ENCODE assay signal across 11 mouse cellular contexts in genomic region chr6:146702126-146702881, GRCm38 (mm10). TPM values are rescaled to one million over a fixed set of nuclear protein-coding genes. Genes with fewer than 3 reads are reported as not detected.
A peak's percentile ranks its signal among the peaks of the same experiment; 100 is the strongest.
DNase-seq lines count a peak whose midpoint lies in the region; ATAC-seq and TF ChIP-seq lines count a peak whose summit lies in the region.
"Had no signal": no experiment of that assay in that cellular context is flagged by ENCODE, and none has a peak within 500 bp of the region (broad histone marks: within the 10 kb centered on the region; RNA-seq: fewer than 3 reads in every experiment).

No protein-coding gene starts in this region.

- peak; percentile 28; the same call in 1 of the 2 replicates for ATAC-seq in lung, postnatal 0 days
- no peak for ATAC-seq in midbrain, embryonic 13.5 days
- ATAC-seq in midbrain, embryonic 15.5 days (replicated peaks) = no peak
- ATAC-seq: forebrain, embryonic 15.5 days had no signal

- DNase-seq in lung, postnatal 0 days (ENCODE audit: low spot score) = peak; percentile 46
- DNase-seq in lung, postnatal 10 days = no peak
- DNase-seq in gastrocnemius, adult 2 months = peak; percentile 62
- DNase-seq in heart, postnatal 25 days (ENCODE audit: low spot score) = peak; percentile 49
- peak; percentile 51 for DNase-seq in skeletal muscle tissue, adult 2 months (ENCODE audit: low read depth, low spot score)
- no peak for DNase-seq in right cerebral cortex, postnatal 25 days
- DNase-seq: adrenal gland, postnatal 25 days; thymus, adult 2 months had no signal

- no peaks in the 10 kb centered on the region for H3K36me3 ChIP-seq in lung, postnatal 0 days (ENCODE audit: insufficient read depth, low read length)
- H3K36me3 ChIP-seq in midbrain, embryonic 13.5 days = no peaks in the 10 kb centered on the region
- no peaks in the 10 kb centered on the region for H3K36me3 ChIP-seq in midbrain, embryonic 15.5 days (replicated peaks)
- H3K36me3 ChIP-seq: forebrain, embryonic 15.5 days had no signal

- no peak overlapping the region for H3K4me3 ChIP-seq in lung, postnatal 0 days (ENCODE audit: low read depth, low read length)
- H3K4me3 ChIP-seq in gastrocnemius, adult 2 months = peak overlapping the region; percentile 39
- H3K4me3 ChIP-seq in midbrain, embryonic 13.5 days (replicated peaks) = no peak overlapping the region
- H3K4me3 ChIP-seq in midbrain, embryonic 15.5 days = no peak overlapping the region
- H3K4me3 ChIP-seq: forebrain, embryonic 15.5 days had no signal

- no peak overlapping the region for H3K4me2 ChIP-seq in lung, postnatal 0 days (replicated peaks; ENCODE audit: low read depth, low read length)
- H3K4me2 ChIP-seq in midbrain, embryonic 13.5 days (replicated peaks) = no peak overlapping the region
- no peak overlapping the region for H3K4me2 ChIP-seq in midbrain, embryonic 15.5 days
- H3K4me2 ChIP-seq: forebrain, embryonic 15.5 days had no signal

- H3K27ac ChIP-seq in lung, postnatal 0 days (ENCODE audit: low read length) = no peak overlapping the region
- peak overlapping the region; percentile 85 for H3K27ac ChIP-seq in gastrocnemius, adult 2 months
- no peak overlapping the region for H3K27ac ChIP-seq in midbrain, embryonic 13.5 days
- H3K27ac ChIP-seq in midbrain, embryonic 15.5 days = no peak overlapping the region
- H3K27ac ChIP-seq: forebrain, embryonic 15.5 days had no signal

- no peak for TF ChIP-seq CTCF in lung, postnatal 0 days (IDR thresholded peaks at IDR 0.05)
- no peak for TF ChIP-seq CTCF in gastrocnemius, adult 2 months (IDR thresholded peaks at IDR 0.05)

- WGBS in lung, postnatal 0 days = 34% methylated on average over 11 of the region's 11 CpGs
- WGBS in midbrain, embryonic 13.5 days = 79% methylated on average over 11 of the region's 11 CpGs
- 77% methylated on average over 11 of the region's 11 CpGs for WGBS in midbrain, embryonic 15.5 days

- H3K9me3 ChIP-seq in lung, postnatal 0 days (ENCODE audit: low read length) = no peaks in the 10 kb centered on the region
- no peaks in the 10 kb centered on the region for H3K9me3 ChIP-seq in midbrain, embryonic 13.5 days
- no peaks in the 10 kb centered on the region for H3K9me3 ChIP-seq in midbrain, embryonic 15.5 days
- H3K9me3 ChIP-seq: forebrain, embryonic 15.5 days had no signal

- intact Hi-C loops in gastrocnemius, adult 2 months (cut with DNase I) = no loop called here
- intact Hi-C loops in heart, postnatal 25 days (cut with DNase I) = no loop called here

- H3K4me1 ChIP-seq in lung, postnatal 0 days (ENCODE audit: insufficient read depth, low read depth, low read length) = no peaks in the 10 kb centered on the region
- no peaks in the 10 kb centered on the region for H3K4me1 ChIP-seq in midbrain, embryonic 13.5 days (replicated peaks)
- no peaks in the 10 kb centered on the region for H3K4me1 ChIP-seq in midbrain, embryonic 15.5 days
- H3K4me1 ChIP-seq: forebrain, embryonic 15.5 days had no signal

- H3K9ac ChIP-seq in lung, postnatal 0 days (replicated peaks; ENCODE audit: low read depth) = no peak overlapping the region
- no peak overlapping the region for H3K9ac ChIP-seq in midbrain, embryonic 13.5 days (replicated peaks)
- no peak overlapping the region for H3K9ac ChIP-seq in midbrain, embryonic 15.5 days
- H3K9ac ChIP-seq: forebrain, embryonic 15.5 days had no signal

- H3K27me3 ChIP-seq in lung, postnatal 0 days (replicated peaks; ENCODE audit: insufficient read depth, low read length) = no peaks in the 10 kb centered on the region
- H3K27me3 ChIP-seq in midbrain, embryonic 13.5 days = no peaks in the 10 kb centered on the region
- H3K27me3 ChIP-seq in midbrain, embryonic 15.5 days (replicated peaks) = no peaks in the 10 kb centered on the region
- H3K27me3 ChIP-seq: forebrain, embryonic 15.5 days had no signal

- no peak for TF ChIP-seq EP300 in lung, postnatal 0 days (IDR thresholded peaks at IDR 0.05)

RNA-seq across cellular contexts. Expression of gene Stk38l, which starts 22.5 kb away (rescaled TPM):
- 13.2 and 14.2 TPM in 2 replicates for polyA plus RNA-seq in lung, postnatal 0 days (2015; fragmentation: Nextera tagmentation; extraction: Ambion mirVana)
- total RNA-seq in gastrocnemius, adult 2 months (2021) = 10 to 100 TPM; 11.4 to 11.8 TPM
- 10 to 100 TPM; 12.6 to 14.6 TPM for total RNA-seq in heart, postnatal 25 days (2021)
- polyA plus RNA-seq in midbrain, embryonic 13.5 days (2015; fragmentation: Nextera tagmentation; extraction: Ambion mirVana) = 16.2 and 17.2 TPM in 2 replicates
- 15.4 and 16.3 TPM in 2 replicates for polyA plus RNA-seq in midbrain, embryonic 15.5 days (2015; fragmentation: Nextera tagmentation; extraction: Ambion mirVana)

RNA-seq across cellular contexts. Expression of gene Tm7sf3, which starts 59.7 kb away (rescaled TPM):
- polyA plus RNA-seq in lung, postnatal 0 days (2015; fragmentation: Nextera tagmentation; extraction: Ambion mirVana) = 20.0 and 21.7 TPM in 2 replicates
- total RNA-seq in gastrocnemius, adult 2 months (2021) = 1 to 10 TPM; 5.7 to 7.8 TPM
- total RNA-seq in heart, postnatal 25 days (2021) = 10 to 100 TPM; 14.8 to 16.2 TPM
- 22.2 and 26.6 TPM in 2 replicates for polyA plus RNA-seq in midbrain, embryonic 13.5 days (2015; fragmentation: Nextera tagmentation; extraction: Ambion mirVana)
- 26.8 and 30.0 TPM in 2 replicates for polyA plus RNA-seq in midbrain, embryonic 15.5 days (2015; fragmentation: Nextera tagmentation; extraction: Ambion mirVana)

RNA-seq across cellular contexts. Expression of gene Med21, which starts 60.0 kb away (rescaled TPM):
- polyA plus RNA-seq in lung, postnatal 0 days (2015; fragmentation: Nextera tagmentation; extraction: Ambion mirVana) = 112 and 117 TPM in 2 replicates
- 10 to 100 TPM; 35.7 to 44.7 TPM for total RNA-seq in gastrocnemius, adult 2 months (2021)
- 10 to 100 TPM; 46.8 to 52.4 TPM for total RNA-seq in heart, postnatal 25 days (2021)
- 116 and 119 TPM in 2 replicates for polyA plus RNA-seq in midbrain, embryonic 13.5 days (2015; fragmentation: Nextera tagmentation; extraction: Ambion mirVana)
- polyA plus RNA-seq in midbrain, embryonic 15.5 days (2015; fragmentation: Nextera tagmentation; extraction: Ambion mirVana) = 99.3 and 102 TPM in 2 replicates

Comparison
In these comparisons a context has a peak if more than half of its experiments do, and no peak if none do; other contexts are left out.
1. DNase-seq: peak in lung, postnatal 0 days (single experiment), gastrocnemius, adult 2 months (single experiment), heart, postnatal 25 days (single experiment) and skeletal muscle tissue, adult 2 months (single experiment); none in lung, postnatal 10 days (single experiment) and right cerebral cortex, postnatal 25 days (single experiment).